Mouse (Mus musculus) liver, embryonic 14.5 days (tissue): ENCODE data around the gene Hist2h3c1. TPM values are rescaled to one million over a fixed set of nuclear protein-coding genes. Genes with fewer than 3 reads are reported as not detected.

ENCODE experiments used
- ATAC-seq: fragments of 200-750 bp; cut with Nextera tagmentation; 2 replicates; pipeline ENCODE4 v1.8.0; 2017; ENCODE audit warnings: moderate number of reproducible peaks, mild to moderate bottlenecking, moderate library complexity; ENCODE audit not compliant: insufficient read depth
- DNase-seq, 3 experiments: peaks; one replicate each; pipeline ENCODE4 v3.0.0-alpha.2; 2012 to 2013; ENCODE audit warnings: low read depth in 3 of 3, low spot score in 3 of 3
- H3K27ac ChIP-seq: fragments of 300-500 bp; sonication (generic); 2 replicates; pipeline ENCODE4 v1.5.1; 2014; ENCODE audit warnings: moderate library complexity, mild to moderate bottlenecking, control low read depth, inconsistent platforms
- H3K27me3 ChIP-seq: fragments of 300-500 bp; sonication (generic); 2 replicates; pipeline ENCODE4 v1.6.1; 2014; ENCODE audit warnings: mild to moderate bottlenecking, low read length, moderate library complexity; ENCODE audit not compliant: control insufficient read depth, insufficient read depth
- H3K36me3 ChIP-seq: fragments of 300-500 bp; sonication (generic); replicated peaks from 2 replicates; pipeline ENCODE4 v1.6.1; 2014; ENCODE audit warnings: low read depth; ENCODE audit not compliant: control insufficient read depth, insufficient read depth
- H3K4me1 ChIP-seq, 2 experiments: fragments of 200-500 bp in 1 of 2; fragments of 300-500 bp in 1 of 2; sonication (generic) in 1 of 2; replicated peaks; 2 replicates each; pipeline ENCODE4 v1.6.1; 2012 to 2014; ENCODE audit warnings: antibody characterized with exemption in 1 of 2, inconsistent platforms in 1 of 2, low read length in 1 of 2; ENCODE audit not compliant: control insufficient read depth in 2 of 2, insufficient read depth in 2 of 2
- H3K4me2 ChIP-seq: fragments of 300-500 bp; sonication (generic); 2 replicates; pipeline ENCODE4 v1.6.1; 2014; ENCODE audit warnings: low read depth, mild to moderate bottlenecking, control low read depth, moderate library complexity
- H3K4me3 ChIP-seq, 2 experiments: fragments of 200-500 bp in 1 of 2; fragments of 300-500 bp in 1 of 2; sonication (generic) in 1 of 2; 2 replicates each; pipeline ENCODE4 v1.5.1; 2012 to 2014; ENCODE audit warnings: low read depth in 2 of 2, low read length in 2 of 2, mild to moderate bottlenecking in 2 of 2, control low read depth in 1 of 2, inconsistent platforms in 1 of 2, moderate library complexity in 1 of 2; ENCODE audit not compliant: insufficient read depth in 1 of 2
- H3K9ac ChIP-seq: fragments of 300-500 bp; sonication (generic); replicated peaks from 2 replicates; pipeline ENCODE4 v1.6.1; 2014; ENCODE audit warnings: mild to moderate bottlenecking, control low read depth, moderate library complexity
- H3K9me3 ChIP-seq: fragments of 300-500 bp; sonication (generic); 2 replicates; pipeline ENCODE4 v1.6.1; 2016; ENCODE audit warnings: low read length, mixed read lengths; ENCODE audit not compliant: control insufficient read depth
- CTCF ChIP-seq: IDR thresholded peaks from 2 replicates; pipeline ENCODE4 v1.5.1; 2016; ENCODE audit warnings: antibody characterized with exemption, low read depth, control low read depth
- EP300 ChIP-seq: IDR thresholded peaks from 2 replicates; pipeline ENCODE4 v1.6.1; 2016; ENCODE audit warnings: antibody characterized with exemption, low read depth
- WGBS: fragments of 180-500 bp; shearing (Covaris S2); extraction: QIAGEN DNeasy Blood & Tissue Kit; methylation state at CpG from one replicate; pipeline ENCODE4 v1.1.7; 2014; ENCODE audit not compliant: insufficient replicate concordance; 5-methylcytosine and 5-hydroxymethylcytosine counted together
- polyA plus RNA-seq, 2 experiments: library from polyadenylated mRNA; depleted of rRNA in 1 of 2; stranded (reverse) in 1 of 2; unstranded in 1 of 2; fragments of >200 nt; fragmentation: Nextera tagmentation in 1 of 2; extraction: Ambion mirVana in 1 of 2; gene quantifications; 2 replicates each; pipeline versions ENCODE4 v1.2.1 to v1.2.3; 2012 to 2014

The Hist2h3c1 gene
- polyA plus RNA-seq, 2 experiments = 2.4 to 2.6 TPM

- Histone ChIP-seq H3K4me2 (no peak overlapping the region), H3K9ac (no peak overlapping the region), H3K4me1 (peaks cover 39 to 51% of the 10 kb centered on the region in 2 experiments), H3K27ac (no peak overlapping the region), H3K27me3 (no peaks in the 10 kb centered on the region), H3K4me3 (no peak overlapping the region), H3K9me3 (no peaks in the 10 kb centered on the region), H3K36me3 (no peaks in the 10 kb centered on the region)
- DNase-seq (no peak), ATAC-seq (no peak)
- TF ChIP-seq CTCF (no peak), EP300 (no peak)
- WGBS = 71% methylated on average over 3 of the region's 3 CpGs
These were observed 5.3 kb downstream of the Hist2h3c1 start for GRCm38 (mm10) chr3:96251787-96252186.

- ATAC-seq (peak; percentile 88), DNase-seq (peak; percentile 75 to 77 (median 76))
- no peak for TF ChIP-seq CTCF
- peak; percentile 87 for TF ChIP-seq EP300
- H3K27me3 ChIP-seq = no peaks in the 10 kb centered on the region
- H3K27ac ChIP-seq = peak overlapping the region; percentile 77
- peak overlapping the region; percentile 41 for H3K9ac ChIP-seq
- no peak overlapping the region for H3K4me3 ChIP-seq
- WGBS = 19% methylated on average over 10 of the region's 10 CpGs
- peaks cover 33 to 42% of the 10 kb centered on the region in 2 experiments for H3K4me1 ChIP-seq
- H3K9me3 ChIP-seq = no peaks in the 10 kb centered on the region
- peak overlapping the region; percentile 50 for H3K4me2 ChIP-seq
- H3K36me3 ChIP-seq = no peaks in the 10 kb centered on the region
These were observed 8.3 kb downstream of the Hist2h3c1 start for GRCm38 (mm10) chr3:96254683-96255355.

- Histone ChIP-seq H3K4me1 (peaks cover 28 to 34% of the 10 kb centered on the region in 2 experiments), H3K36me3 (no peaks in the 10 kb centered on the region), H3K27me3 (no peaks in the 10 kb centered on the region), H3K4me3 (no peak overlapping the region), H3K27ac (peak overlapping the region; percentile 11), H3K9me3 (no peaks in the 10 kb centered on the region), H3K4me2 (no peak overlapping the region), H3K9ac (no peak overlapping the region)
- no peak for DNase-seq
- no peak for TF ChIP-seq CTCF
- WGBS = 53% methylated on average over 5 of the region's 5 CpGs
- ATAC-seq = no peak
These were observed 9.6 kb downstream of the Hist2h3c1 start for GRCm38 (mm10) chr3:96255926-96256593.

- peaks cover 34 to 37% of the 10 kb centered on the region in 2 experiments for H3K4me1 ChIP-seq
- no peaks in the 10 kb centered on the region for H3K27me3 ChIP-seq
- no peak overlapping the region for H3K4me2 ChIP-seq
- 66% methylated on average over 3 of the region's 3 CpGs for WGBS
- no peak overlapping the region for H3K27ac ChIP-seq
- no peak for ATAC-seq
- no peak for DNase-seq
- no peak overlapping the region for H3K9ac ChIP-seq
- H3K36me3 ChIP-seq = no peaks in the 10 kb centered on the region
- TF ChIP-seq EP300 (no peak), CTCF (no peak)
- no peaks in the 10 kb centered on the region for H3K9me3 ChIP-seq
- no peak overlapping the region for H3K4me3 ChIP-seq
These were observed 10.7 kb downstream of the Hist2h3c1 start for GRCm38 (mm10) chr3:96257190-96257589.

GRCm38 (mm10) chr3:96260220-96260619 lies 13.7 kb downstream of the Hist2h3c1 start:
- Histone ChIP-seq H3K36me3 (no peaks in the 10 kb centered on the region), H3K27ac (no peak overlapping the region), H3K4me1 (peaks cover 30 to 34% of the 10 kb centered on the region in 2 experiments), H3K9ac (no peak overlapping the region), H3K4me2 (no peak overlapping the region), H3K9me3 (no peaks in the 10 kb centered on the region), H3K27me3 (no peaks in the 10 kb centered on the region), H3K4me3 (no peak overlapping the region)
- WGBS = 81% methylated on average over 5 of the region's 5 CpGs
- DNase-seq (no peak), ATAC-seq (no peak)
- TF ChIP-seq CTCF (no peak), EP300 (no peak)
